Mouse (Mus musculus): ENCODE data around the gene Scgb2a2.

DNA sequence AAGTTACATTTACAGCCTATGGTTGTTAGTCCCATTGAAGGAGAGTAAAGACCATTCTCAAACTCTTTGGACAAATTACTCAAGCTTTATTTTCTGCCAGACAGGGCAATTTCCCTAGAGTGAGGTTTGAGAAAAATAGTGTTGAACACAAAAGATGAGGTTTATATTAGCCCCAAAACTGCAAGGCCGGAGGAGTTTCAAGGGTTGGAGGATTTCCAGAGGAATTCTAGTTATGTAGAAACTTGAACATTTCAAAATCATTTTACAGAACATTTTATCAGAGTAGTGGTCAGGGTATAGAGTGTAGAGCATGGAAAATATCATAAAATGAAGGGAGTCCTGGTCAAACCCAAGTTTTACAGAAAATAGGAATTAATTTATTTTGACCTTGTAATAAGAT, 17.5 kb downstream of the Scgb2a2 start:
- no peak for TF ChIP-seq CTCF (IDR thresholded peaks at IDR 0.05; ENCODE audit: control insufficient read depth, insufficient read depth, low read length)
- TF ChIP-seq POLR2A (IDR thresholded peaks at IDR 0.05; ENCODE audit: borderline replicate concordance, control insufficient read depth, low read depth, low read length): no peak
